Mouse (Mus musculus) embryonic facial prominence, embryonic 13.5 days (tissue): ENCODE measurements at regions not wholly inside any gene's neighbourhood (a gene's known extent, or its start where the extent isn't known, plus 50 kb on each side); places are given as distances from the start of the nearest gene placed in this dataset.

ENCODE experiments used
- ATAC-seq: fragments of 200-750 bp; cut with Nextera tagmentation; 2 replicates; pipeline ENCODE4 v1.8.0; 2017; ENCODE audit warnings: low read depth; ENCODE audit not compliant: insufficient number of reproducible peaks, insufficient read depth, low FRiP score, low TSS enrichment
- H3K27ac ChIP-seq: fragments of 300-500 bp; sonication (generic); 2 replicates; pipeline ENCODE4 v1.5.1; 2015; ENCODE audit warnings: moderate library complexity, mild to moderate bottlenecking, inconsistent platforms
- H3K27me3 ChIP-seq: fragments of 300-500 bp; sonication (generic); 2 replicates; pipeline ENCODE4 v1.6.1; 2015; ENCODE audit warnings: mild to moderate bottlenecking, inconsistent platforms
- H3K36me3 ChIP-seq: fragments of 300-500 bp; sonication (generic); 2 replicates; pipeline ENCODE4 v1.6.1; 2015; ENCODE audit warnings: mild to moderate bottlenecking, inconsistent platforms
- H3K4me1 ChIP-seq: fragments of 300-500 bp; sonication (generic); 2 replicates; pipeline ENCODE4 v1.6.1; 2015; ENCODE audit warnings: inconsistent platforms
- H3K4me2 ChIP-seq: fragments of 300-500 bp; sonication (generic); 2 replicates; pipeline ENCODE4 v1.6.1; 2015; ENCODE audit warnings: moderate library complexity, mild to moderate bottlenecking, inconsistent platforms
- H3K4me3 ChIP-seq: fragments of 300-500 bp; sonication (generic); 2 replicates; pipeline ENCODE4 v1.5.1; 2015; ENCODE audit warnings: mild to moderate bottlenecking, inconsistent platforms
- H3K9ac ChIP-seq: fragments of 300-500 bp; sonication (generic); 2 replicates; pipeline ENCODE4 v1.6.1; 2015; ENCODE audit warnings: mild to moderate bottlenecking, inconsistent platforms
- H3K9me3 ChIP-seq: fragments of 300-500 bp; sonication (generic); 2 replicates; pipeline ENCODE4 v1.6.1; 2016; ENCODE audit warnings: inconsistent platforms
- WGBS: fragments of 180-500 bp; shearing (Covaris S2); methylation state at CpG from one replicate; pipeline ENCODE4 v1.1.7; 2015; ENCODE audit warnings: mixed read lengths; 5-methylcytosine and 5-hydroxymethylcytosine counted together

- H3K9me3 ChIP-seq, result no peaks in the 10 kb centered on the region
- WGBS, result 82% methylated on average over 4 of the region's 4 CpGs
- H3K4me3 ChIP-seq, result no peak overlapping the region
- no peak overlapping the region for H3K9ac ChIP-seq
- H3K4me2 ChIP-seq, result no peak overlapping the region
- H3K4me1 ChIP-seq, result no peaks in the 10 kb centered on the region
- no peak for ATAC-seq
- H3K36me3 ChIP-seq, result no peaks in the 10 kb centered on the region
- no peaks in the 10 kb centered on the region for H3K27me3 ChIP-seq
- no peak overlapping the region for H3K27ac ChIP-seq
Measured at GRCm38 (mm10) chr7:40577365-40577764, 320.8 kb upstream of the Vstm2b start.

- H3K4me2 ChIP-seq, result no peak overlapping the region
- H3K9me3 ChIP-seq, result no peaks in the 10 kb centered on the region
- H3K27ac ChIP-seq, result no peak overlapping the region
- H3K4me1 ChIP-seq, result peaks cover 12% of the 10 kb centered on the region
- H3K4me3 ChIP-seq, result no peak overlapping the region
- WGBS, result 73% methylated on average over 3 of the region's 3 CpGs
- no peak overlapping the region for H3K9ac ChIP-seq
- no peak for ATAC-seq
- no peaks in the 10 kb centered on the region for H3K27me3 ChIP-seq
- no peaks in the 10 kb centered on the region for H3K36me3 ChIP-seq
Measured at GRCm38 (mm10) chr7:40620761-40621160, 277.4 kb upstream of the Vstm2b start.

- Histone ChIP-seq H3K27me3 (no peaks in the 10 kb centered on the region), H3K9ac (no peak overlapping the region), H3K9me3 (no peaks in the 10 kb centered on the region), H3K4me3 (no peak overlapping the region), H3K36me3 (no peaks in the 10 kb centered on the region), H3K27ac (no peak overlapping the region; the same call in 1 of the 2 replicates), H3K4me1 (no peaks in the 10 kb centered on the region), H3K4me2 (no peak overlapping the region)
- 41% methylated on average over 3 of the region's 3 CpGs for WGBS
- ATAC-seq, result no peak
Measured at GRCm38 (mm10) chr7:40622811-40623210, 275.3 kb upstream of the Vstm2b start.

GRCm38 (mm10) chr7:40623286-40623685, 274.8 kb upstream of the Vstm2b start:
- Histone ChIP-seq H3K36me3 (no peaks in the 10 kb centered on the region), H3K4me1 (no peaks in the 10 kb centered on the region), H3K9me3 (no peaks in the 10 kb centered on the region), H3K27ac (no peak overlapping the region), H3K4me2 (no peak overlapping the region), H3K27me3 (no peaks in the 10 kb centered on the region), H3K9ac (no peak overlapping the region), H3K4me3 (no peak overlapping the region)
- ATAC-seq, result no peak
- WGBS, result 94% methylated on average over 2 of the region's 2 CpGs

GRCm38 (mm10) chr7:40636369-40636768, 261.8 kb upstream of the Vstm2b start:
- Histone ChIP-seq H3K27me3 (no peaks in the 10 kb centered on the region), H3K9me3 (no peaks in the 10 kb centered on the region), H3K4me3 (no peak overlapping the region), H3K4me2 (no peak overlapping the region), H3K27ac (no peak overlapping the region), H3K36me3 (no peaks in the 10 kb centered on the region), H3K4me1 (no peaks in the 10 kb centered on the region), H3K9ac (no peak overlapping the region)
- 82% methylated on average over 3 of the region's 3 CpGs for WGBS
- no peak for ATAC-seq

GRCm38 (mm10) chr7:40654982-40655381, 243.1 kb upstream of the Vstm2b start:
- H3K9me3 ChIP-seq, result no peaks in the 10 kb centered on the region
- no peak overlapping the region for H3K27ac ChIP-seq
- H3K9ac ChIP-seq, result no peak overlapping the region
- H3K4me1 ChIP-seq, result no peaks in the 10 kb centered on the region
- H3K4me3 ChIP-seq, result no peak overlapping the region
- H3K4me2 ChIP-seq, result no peak overlapping the region
- ATAC-seq, result no peak
- WGBS, result 37% methylated on average over 7 of the region's 7 CpGs
- no peaks in the 10 kb centered on the region for H3K36me3 ChIP-seq
- no peaks in the 10 kb centered on the region for H3K27me3 ChIP-seq

- H3K27me3 ChIP-seq, result no peaks in the 10 kb centered on the region
- no peak overlapping the region for H3K4me3 ChIP-seq
- H3K9ac ChIP-seq, result no peak overlapping the region
- H3K27ac ChIP-seq, result no peak overlapping the region
- ATAC-seq, result no peak
- WGBS, result 55% methylated on average over 2 of the region's 2 CpGs
- H3K9me3 ChIP-seq, result no peaks in the 10 kb centered on the region
- H3K36me3 ChIP-seq, result no peaks in the 10 kb centered on the region
- H3K4me1 ChIP-seq, result no peaks in the 10 kb centered on the region
- no peak overlapping the region for H3K4me2 ChIP-seq
Measured at GRCm38 (mm10) chr7:40655391-40655790, 242.7 kb upstream of the Vstm2b start.

GRCm38 (mm10) chr7:40659662-40660061, 238.5 kb upstream of the Vstm2b start:
- ATAC-seq, result no peak
- WGBS, result 38% methylated on average over 3 of the region's 3 CpGs
- Histone ChIP-seq H3K4me3 (no peak overlapping the region), H3K36me3 (no peaks in the 10 kb centered on the region), H3K9me3 (no peaks in the 10 kb centered on the region), H3K9ac (no peak overlapping the region), H3K27ac (no peak overlapping the region), H3K4me1 (no peaks in the 10 kb centered on the region), H3K27me3 (no peaks in the 10 kb centered on the region), H3K4me2 (no peak overlapping the region)

GRCm38 (mm10) chr7:40663781-40664180, 234.3 kb upstream of the Vstm2b start:
- Histone ChIP-seq H3K9ac (no peak overlapping the region), H3K9me3 (no peaks in the 10 kb centered on the region), H3K36me3 (no peaks in the 10 kb centered on the region), H3K4me3 (no peak overlapping the region), H3K4me2 (no peak overlapping the region), H3K4me1 (no peaks in the 10 kb centered on the region), H3K27ac (no peak overlapping the region), H3K27me3 (no peaks in the 10 kb centered on the region)
- ATAC-seq, result no peak
- 78% methylated on average over 7 of the region's 7 CpGs for WGBS

- Histone ChIP-seq H3K4me2 (no peak overlapping the region), H3K27ac (no peak overlapping the region), H3K9ac (no peak overlapping the region), H3K4me1 (no peaks in the 10 kb centered on the region), H3K4me3 (no peak overlapping the region), H3K9me3 (no peaks in the 10 kb centered on the region), H3K36me3 (no peaks in the 10 kb centered on the region), H3K27me3 (no peaks in the 10 kb centered on the region)
- ATAC-seq, result no peak
- 87% methylated on average over 5 of the region's 5 CpGs for WGBS
Measured at GRCm38 (mm10) chr7:40666625-40667024, 231.5 kb upstream of the Vstm2b start.

- no peaks in the 10 kb centered on the region for H3K4me1 ChIP-seq
- no peak overlapping the region for H3K4me3 ChIP-seq
- H3K27me3 ChIP-seq, result no peaks in the 10 kb centered on the region
- H3K27ac ChIP-seq, result no peak overlapping the region
- H3K9me3 ChIP-seq, result no peaks in the 10 kb centered on the region
- H3K36me3 ChIP-seq, result no peaks in the 10 kb centered on the region
- H3K9ac ChIP-seq, result no peak overlapping the region
- H3K4me2 ChIP-seq, result no peak overlapping the region
- 68% methylated on average over 5 of the region's 5 CpGs for WGBS
- no peak for ATAC-seq
Measured at GRCm38 (mm10) chr7:40670401-40670800, 227.7 kb upstream of the Vstm2b start.

GRCm38 (mm10) chr7:40671068-40671467, 227.1 kb upstream of the Vstm2b start:
- Histone ChIP-seq H3K9ac (no peak overlapping the region), H3K36me3 (no peaks in the 10 kb centered on the region), H3K27ac (no peak overlapping the region), H3K4me2 (no peak overlapping the region), H3K4me3 (no peak overlapping the region), H3K9me3 (no peaks in the 10 kb centered on the region), H3K4me1 (no peaks in the 10 kb centered on the region), H3K27me3 (no peaks in the 10 kb centered on the region)
- 96% methylated on average over 4 of the region's 4 CpGs for WGBS
- no peak for ATAC-seq

- no peak overlapping the region for H3K27ac ChIP-seq
- no peak overlapping the region for H3K4me3 ChIP-seq
- H3K4me1 ChIP-seq, result no peaks in the 10 kb centered on the region
- no peak for ATAC-seq
- H3K27me3 ChIP-seq, result no peaks in the 10 kb centered on the region
- 62% methylated on average over 1 of the region's 1 CpGs for WGBS
- no peak overlapping the region for H3K4me2 ChIP-seq
- H3K36me3 ChIP-seq, result no peaks in the 10 kb centered on the region
- H3K9me3 ChIP-seq, result no peaks in the 10 kb centered on the region
- no peak overlapping the region for H3K9ac ChIP-seq
Measured at GRCm38 (mm10) chr7:40672348-40672747, 225.8 kb upstream of the Vstm2b start.
